Comparison of ENCODE assay signal across 16 mouse cellular contexts in the genomic region with DNA sequence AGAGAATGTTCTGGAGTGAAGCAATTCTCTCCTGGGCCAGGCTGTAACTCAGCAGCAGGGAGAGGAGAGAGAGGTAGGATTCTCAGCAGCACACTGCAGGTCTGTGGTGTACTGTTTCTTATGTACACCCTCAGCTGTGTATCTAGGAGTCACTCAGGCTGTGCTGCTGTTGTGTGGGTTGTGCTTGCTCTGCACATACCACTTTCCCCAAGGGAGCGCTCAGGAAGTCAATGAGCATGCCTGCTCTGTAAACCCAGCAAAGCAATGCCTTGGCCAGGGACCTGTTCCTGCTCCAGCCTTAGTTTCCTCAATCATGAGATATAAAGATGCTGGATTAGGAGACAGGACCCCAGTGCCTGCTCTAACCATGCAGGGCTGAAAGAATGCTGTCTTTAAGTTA. TPM values are rescaled to one million over a fixed set of nuclear protein-coding genes. Genes with fewer than 3 reads are reported as not detected.
DNase-seq lines count a peak whose midpoint lies in the region; ATAC-seq lines count a peak whose summit lies in the region.
"Had no signal": no experiment of that assay in that cellular context is flagged by ENCODE, and none has a peak within 500 bp of the region (broad histone marks: within the 10 kb centered on the region; RNA-seq: fewer than 3 reads in every experiment).

No protein-coding gene starts in this region.

- peak; percentile 25 for DNase-seq in hindbrain, embryonic 10.5 days (ENCODE audit: low spot score)
- DNase-seq in 3T3-L1 (ENCODE audit: low read depth, low spot score), result peak; percentile 85
- peak; percentile 40 for DNase-seq in embryonic facial prominence, embryonic 10.5 days (ENCODE audit: low spot score)
- peak; percentile 37 for DNase-seq in limb, embryonic 10.5 days (ENCODE audit: low spot score)
- DNase-seq in yolk sac, embryonic 10.5 days (ENCODE audit: low spot score), result no peak
- no peak for DNase-seq in left cerebral cortex, postnatal 25 days (ENCODE audit: low spot score in 2 of 2)
- DNase-seq: adrenal gland, postnatal 25 days; cerebellum, adult 9-11 months; retina, postnatal 1 day had no signal

- no peak overlapping the region for H3K4me2 ChIP-seq in hindbrain, embryonic 16.5 days (ENCODE audit: low read length)
- H3K4me2 ChIP-seq: embryonic facial prominence, embryonic 12.5 days; hindbrain, embryonic 15.5 days; midbrain, embryonic 11.5 days; stomach, embryonic 15.5 days had no signal

- no peak overlapping the region for H3K27ac ChIP-seq in hindbrain, embryonic 10.5 days
- no peak overlapping the region for H3K27ac ChIP-seq in hindbrain, embryonic 16.5 days (ENCODE audit: low read depth, low read length)
- 0 out of 2 replicates have a peak overlapping the region, but pooled peaks have one; percentile 12 for H3K27ac ChIP-seq in embryonic facial prominence, embryonic 10.5 days (replicated peaks)
- H3K27ac ChIP-seq in limb, embryonic 10.5 days, result 0 out of 2 replicates have a peak overlapping the region, but pooled peaks have one; percentile 28
- H3K27ac ChIP-seq: embryonic facial prominence, embryonic 12.5 days; forebrain, embryonic 10.5 days; hindbrain, embryonic 15.5 days; stomach, embryonic 15.5 days had no signal

- ATAC-seq in hindbrain, embryonic 16.5 days, result no peak

- intact Hi-C loops in left cerebral cortex, postnatal 25 days (cut with DNase I), result no loop called here

- no peaks in the 10 kb centered on the region for H3K36me3 ChIP-seq in hindbrain, embryonic 10.5 days
- no peaks in the 10 kb centered on the region for H3K36me3 ChIP-seq in hindbrain, embryonic 16.5 days (ENCODE audit: control insufficient read depth, insufficient read depth, low read length)
- no peaks in the 10 kb centered on the region for H3K36me3 ChIP-seq in embryonic facial prominence, embryonic 10.5 days (replicated peaks)
- no peaks in the 10 kb centered on the region for H3K36me3 ChIP-seq in limb, embryonic 10.5 days
- H3K36me3 ChIP-seq: embryonic facial prominence, embryonic 12.5 days; forebrain, embryonic 10.5 days; G1E; hindbrain, embryonic 15.5 days; stomach, embryonic 15.5 days had no signal

- 88% methylated on average over 1 of the region's 1 CpGs for WGBS in hindbrain, embryonic 10.5 days
- WGBS in hindbrain, embryonic 16.5 days, result 82% methylated on average over 1 of the region's 1 CpGs
- 88% methylated on average over 1 of the region's 1 CpGs for WGBS in embryonic facial prominence, embryonic 10.5 days
- 96% methylated on average over 1 of the region's 1 CpGs for WGBS in limb, embryonic 10.5 days

- H3K4me1 ChIP-seq in hindbrain, embryonic 10.5 days (replicated peaks), result peaks cover 25% of the 10 kb centered on the region
- peaks cover 8% of the 10 kb centered on the region for H3K4me1 ChIP-seq in hindbrain, embryonic 16.5 days (ENCODE audit: control insufficient read depth, insufficient read depth, low read depth, low read length)
- H3K4me1 ChIP-seq in embryonic facial prominence, embryonic 10.5 days, result peaks cover 39% of the 10 kb centered on the region
- peaks cover 46% of the 10 kb centered on the region for H3K4me1 ChIP-seq in limb, embryonic 10.5 days
- H3K4me1 ChIP-seq: stomach, embryonic 15.5 days had no signal

- no peak overlapping the region for H3K4me3 ChIP-seq in hindbrain, embryonic 10.5 days
- no peak overlapping the region for H3K4me3 ChIP-seq in hindbrain, embryonic 16.5 days (ENCODE audit: low read length)
- no peak overlapping the region for H3K4me3 ChIP-seq in embryonic facial prominence, embryonic 10.5 days
- no peak overlapping the region for H3K4me3 ChIP-seq in limb, embryonic 10.5 days
- H3K4me3 ChIP-seq: embryonic facial prominence, embryonic 12.5 days; forebrain, embryonic 10.5 days; hindbrain, embryonic 15.5 days; stomach, embryonic 15.5 days had no signal

- no peak overlapping the region for H3K9ac ChIP-seq in hindbrain, embryonic 16.5 days (ENCODE audit: low read depth, low read length)
- H3K9ac ChIP-seq: embryonic facial prominence, embryonic 12.5 days; hindbrain, embryonic 15.5 days; stomach, embryonic 15.5 days had no signal

- H3K9me3 ChIP-seq in hindbrain, embryonic 10.5 days, result no peaks in the 10 kb centered on the region
- H3K9me3 ChIP-seq in hindbrain, embryonic 16.5 days (ENCODE audit: control insufficient read depth, low read length), result no peaks in the 10 kb centered on the region
- H3K9me3 ChIP-seq in embryonic facial prominence, embryonic 10.5 days, result no peaks in the 10 kb centered on the region
- no peaks in the 10 kb centered on the region for H3K9me3 ChIP-seq in limb, embryonic 10.5 days (replicated peaks)
- H3K9me3 ChIP-seq: embryonic facial prominence, embryonic 12.5 days; forebrain, embryonic 10.5 days; G1E; hindbrain, embryonic 15.5 days; stomach, embryonic 15.5 days had no signal

- peaks cover 24% of the 10 kb centered on the region; the same call in 1 of the 2 replicates for H3K27me3 ChIP-seq in hindbrain, embryonic 10.5 days (ENCODE audit: insufficient read depth, poor library complexity, severe bottlenecking)
- H3K27me3 ChIP-seq in hindbrain, embryonic 16.5 days (replicated peaks; ENCODE audit: control insufficient read depth, insufficient read depth, low read length), result no peaks in the 10 kb centered on the region
- H3K27me3 ChIP-seq in embryonic facial prominence, embryonic 10.5 days (replicated peaks; ENCODE audit: low read depth, poor library complexity, severe bottlenecking), result peaks cover 22% of the 10 kb centered on the region
- peaks cover 88% of the 10 kb centered on the region for H3K27me3 ChIP-seq in limb, embryonic 10.5 days (ENCODE audit: low read depth, poor library complexity, severe bottlenecking)

RNA-seq across cellular contexts. Expression of gene Thap12, which starts 25.1 kb away (rescaled TPM):
- polyA plus RNA-seq in hindbrain, embryonic 10.5 days (2016; fragmentation: Nextera tagmentation; extraction: Ambion mirVana), result 57.4 and 63.7 TPM in 2 replicates
- 40.2 and 45.6 TPM in 2 replicates for polyA plus RNA-seq in hindbrain, embryonic 16.5 days (2015; fragmentation: Nextera tagmentation; extraction: Ambion mirVana)
- 56.8 and 57.5 TPM in 2 replicates for polyA plus RNA-seq in embryonic facial prominence, embryonic 10.5 days (2016; fragmentation: Nextera tagmentation; extraction: Ambion mirVana)
- 50.8 and 56.2 TPM in 2 replicates for polyA plus RNA-seq in limb, embryonic 10.5 days (2016; fragmentation: Nextera tagmentation; extraction: Ambion mirVana)
- total RNA-seq in left cerebral cortex, postnatal 25 days (2021), result 10 to 100 TPM; 60.8 to 61.8 TPM

Comparison
In these comparisons a context has a peak if more than half of its experiments do, and no peak if none do; other contexts are left out.
1. DNase-seq: peak in hindbrain, embryonic 10.5 days (single experiment), 3T3-L1 (single experiment), embryonic facial prominence, embryonic 10.5 days (single experiment) and limb, embryonic 10.5 days (single experiment); none in yolk sac, embryonic 10.5 days (single experiment) and left cerebral cortex, postnatal 25 days (0 of 2).
2. H3K27ac ChIP-seq: peak in embryonic facial prominence, embryonic 10.5 days (single experiment) and limb, embryonic 10.5 days (single experiment); none in hindbrain, embryonic 10.5 days (single experiment) and hindbrain, embryonic 16.5 days (single experiment).